Mouse (Mus musculus) cerebellum, postnatal 4 days (tissue): ENCODE measurements around the gene Sipa1.
"Not testable (repeated sequence)": the region's sequence is repeated elsewhere in the genome, so short reads cannot be mapped to it uniquely, and the experiment has no call there.

Experiments
- DNase-seq, 2 experiments: peaks; one replicate each; pipeline ENCODE4 v3.0.0; 2022; ENCODE audit warnings: low spot score in 2 of 2, mixed read lengths in 1 of 2

The Sipa1 gene

DNA sequence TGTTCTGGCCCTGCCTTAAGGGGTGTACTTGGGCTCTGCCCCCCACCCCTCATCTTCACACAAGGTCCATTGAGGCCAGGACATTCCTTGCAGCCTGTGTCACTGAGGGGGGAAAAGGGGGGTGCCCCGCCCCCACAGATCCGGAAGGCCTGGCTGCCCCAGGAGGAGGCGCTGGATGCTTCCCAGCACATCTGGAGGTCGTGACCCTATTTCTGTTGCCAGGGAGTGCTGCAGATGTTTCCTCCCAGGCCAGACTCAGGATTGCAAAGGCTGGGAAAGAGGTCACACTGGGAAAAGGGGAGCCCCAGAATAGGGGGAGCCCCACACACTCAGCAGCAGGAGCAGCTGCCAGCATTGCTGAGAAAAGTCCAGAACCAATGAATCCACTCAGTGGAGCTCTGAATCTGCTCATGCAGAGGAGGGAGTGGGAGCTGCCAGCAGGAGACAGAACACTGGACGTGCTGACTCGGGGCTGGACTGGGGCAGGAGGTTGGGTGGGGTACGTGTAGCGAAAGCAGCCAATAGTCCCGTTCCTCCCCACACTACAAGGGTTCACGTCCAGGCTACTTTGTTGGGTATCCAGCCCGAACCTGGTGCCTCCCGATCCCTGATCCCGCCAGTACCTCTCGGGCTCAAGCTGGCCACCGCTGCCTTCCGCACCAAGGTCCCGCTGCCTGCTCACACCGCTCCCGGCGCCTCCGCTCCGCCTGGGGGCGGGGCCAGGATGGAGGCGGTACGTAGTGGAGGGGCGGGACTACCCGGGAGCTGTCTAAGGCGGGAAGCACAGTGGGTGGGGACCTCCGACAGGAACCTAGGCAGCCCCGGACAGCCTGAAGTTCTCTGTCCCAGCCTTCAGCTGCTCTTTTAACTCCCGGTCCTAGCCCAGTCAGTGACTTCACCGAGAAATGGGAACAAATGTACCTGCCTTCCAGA lies at the start of gene Sipa1:
Gene Sipa1, minus strand, starts transcription at position 727 of the 933 bp plus-strand sequence.
- peak; percentile 60 to 73 for DNase-seq

DNA sequence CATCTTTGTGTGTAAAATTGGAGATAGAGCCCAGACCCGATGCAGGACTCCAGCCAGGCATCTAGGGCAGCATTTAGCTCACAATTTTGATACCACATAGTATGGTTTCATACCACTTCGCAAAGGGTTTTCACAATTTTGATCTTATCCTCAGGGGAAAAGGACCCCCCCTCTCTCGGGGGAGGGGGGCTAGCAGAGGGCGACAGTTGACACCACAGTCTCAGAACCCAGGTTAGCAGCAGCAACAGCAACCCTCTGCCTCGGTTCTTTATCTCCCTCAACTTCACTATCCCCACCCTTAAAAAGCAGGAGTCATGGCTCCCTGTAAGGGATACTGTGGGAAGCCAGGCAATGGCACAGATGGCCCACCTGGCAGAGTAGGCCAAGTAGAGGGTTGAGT lies 49.7 kb upstream of the Sipa1 start:
- no peak for DNase-seq

DNA sequence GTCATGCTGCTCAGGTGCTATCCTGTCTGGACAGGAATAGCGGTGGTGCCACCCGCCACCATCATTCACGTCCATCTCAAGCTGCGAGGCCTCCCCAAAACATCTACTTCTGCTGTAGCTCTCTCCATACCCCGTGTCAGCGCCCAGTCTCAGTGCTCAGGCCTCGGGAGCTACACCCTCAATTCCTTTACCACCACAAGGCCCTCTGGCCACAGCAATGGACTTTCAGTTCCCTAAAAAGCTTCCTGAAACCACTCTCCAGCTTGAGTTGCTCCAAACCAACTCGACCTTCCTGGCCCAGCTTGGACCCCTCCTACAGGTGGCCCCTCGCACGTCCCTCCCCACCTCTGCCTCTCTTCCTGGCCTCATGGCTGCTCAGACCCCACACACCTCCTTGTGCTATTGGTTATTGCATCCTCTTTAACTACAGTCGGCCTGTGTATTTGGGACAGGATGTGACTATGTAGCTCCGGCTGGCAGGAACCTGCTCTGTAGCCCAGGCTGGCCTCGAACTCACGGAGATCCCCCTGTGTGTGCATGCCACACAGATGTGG lies 48.5 kb upstream of the Sipa1 start:
- no peak for DNase-seq

DNA sequence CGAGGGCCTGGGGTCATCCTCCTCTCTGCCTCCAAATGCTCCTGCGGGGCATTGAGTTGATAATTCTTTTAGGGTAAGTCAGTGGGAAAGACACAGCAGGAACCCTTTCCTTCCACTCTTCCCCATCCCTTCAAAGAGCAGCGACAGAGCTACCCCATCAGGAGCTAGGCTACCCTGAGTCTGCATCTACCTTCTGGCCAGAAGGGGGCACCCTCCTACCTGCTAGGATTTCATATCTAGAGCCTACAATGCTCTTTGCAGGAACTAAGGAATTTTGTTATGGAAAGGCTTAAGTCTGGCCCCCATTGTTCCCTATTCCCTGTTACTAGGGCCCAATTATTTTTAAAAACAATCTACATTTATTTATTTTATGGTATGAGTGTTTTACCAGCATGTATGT lies 47.7 kb upstream of the Sipa1 start:
- DNase-seq, result peak in 1 of 2 experiments; percentile 65

DNA sequence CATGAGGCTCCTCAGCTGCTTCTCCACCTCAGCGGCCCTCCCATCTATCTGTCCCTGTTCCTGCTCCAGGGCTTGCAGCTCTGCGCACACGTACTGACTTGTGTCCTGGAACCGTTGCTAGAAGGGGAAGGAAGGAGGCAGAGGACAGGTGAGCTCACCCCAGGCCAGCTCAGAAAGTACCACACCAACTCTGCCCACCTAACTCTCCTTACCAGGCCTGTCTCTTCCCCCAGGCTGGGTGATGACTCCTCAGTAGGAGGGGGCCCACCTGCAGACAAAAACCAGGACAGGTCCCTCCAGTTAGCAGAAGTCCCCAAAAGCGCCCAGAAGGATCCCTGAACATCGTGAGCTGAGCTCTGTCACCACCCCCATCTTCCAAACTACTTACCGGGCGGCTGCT lies 47.1 kb upstream of the Sipa1 start:
- no peak for DNase-seq

DNA sequence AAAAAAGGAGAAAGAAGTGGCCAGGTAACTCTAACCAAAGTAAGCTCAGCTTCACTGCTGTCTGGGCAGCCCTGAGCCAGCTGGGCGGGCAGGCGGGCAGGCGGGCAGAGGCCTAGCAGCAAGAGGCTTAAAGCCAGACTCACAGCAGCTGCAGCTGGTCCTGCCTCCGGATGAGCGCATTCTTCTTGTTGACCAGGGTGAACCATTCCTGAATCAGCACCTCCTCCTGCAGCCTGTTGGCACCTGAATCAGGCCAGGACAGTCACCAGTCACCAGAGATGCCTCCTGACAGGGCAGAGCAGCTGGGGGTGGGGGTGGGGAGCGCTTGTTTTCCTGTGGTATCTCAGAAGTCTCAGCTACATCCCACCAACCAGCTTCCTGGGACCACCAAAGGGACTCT lies 46.6 kb upstream of the Sipa1 start:
- no peak for DNase-seq

DNA sequence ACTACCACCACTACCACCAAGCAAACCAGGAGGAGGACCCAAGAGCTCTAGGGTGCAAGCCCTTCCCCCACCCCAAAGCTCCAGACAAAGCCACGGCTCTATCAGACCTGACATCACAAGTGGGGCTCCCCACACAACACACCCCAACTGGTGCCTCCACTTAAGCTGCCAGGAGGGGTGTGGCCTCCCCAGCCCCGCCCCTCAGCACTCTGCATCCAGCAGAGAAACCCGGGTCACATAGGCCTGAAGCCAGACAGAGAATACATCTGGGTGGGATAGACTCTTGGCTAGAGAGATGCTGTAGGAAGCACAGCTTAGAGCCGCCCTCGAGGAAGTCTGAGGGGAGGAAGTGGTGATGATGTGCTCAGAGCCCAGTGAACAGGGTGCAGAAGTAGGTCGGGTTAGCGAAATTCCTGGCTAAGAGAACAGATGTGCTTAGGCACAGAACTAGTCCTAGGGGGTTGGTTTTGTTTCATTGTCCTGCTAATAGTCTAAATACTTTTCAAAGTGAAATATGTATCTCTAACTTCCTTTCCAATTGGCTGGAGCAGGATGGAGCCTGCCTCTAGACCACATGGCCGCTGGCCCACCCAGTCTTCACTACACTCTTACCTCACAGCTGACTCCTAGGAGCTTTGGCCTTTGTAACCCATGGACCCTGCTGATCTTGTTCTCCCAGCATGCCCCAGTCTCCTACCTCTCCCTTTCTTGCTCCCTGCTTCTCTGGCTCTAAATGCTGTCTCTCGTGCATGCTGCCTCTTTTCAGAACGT lies 41.5 kb upstream of the Sipa1 start:
- DNase-seq, result no peak

DNA sequence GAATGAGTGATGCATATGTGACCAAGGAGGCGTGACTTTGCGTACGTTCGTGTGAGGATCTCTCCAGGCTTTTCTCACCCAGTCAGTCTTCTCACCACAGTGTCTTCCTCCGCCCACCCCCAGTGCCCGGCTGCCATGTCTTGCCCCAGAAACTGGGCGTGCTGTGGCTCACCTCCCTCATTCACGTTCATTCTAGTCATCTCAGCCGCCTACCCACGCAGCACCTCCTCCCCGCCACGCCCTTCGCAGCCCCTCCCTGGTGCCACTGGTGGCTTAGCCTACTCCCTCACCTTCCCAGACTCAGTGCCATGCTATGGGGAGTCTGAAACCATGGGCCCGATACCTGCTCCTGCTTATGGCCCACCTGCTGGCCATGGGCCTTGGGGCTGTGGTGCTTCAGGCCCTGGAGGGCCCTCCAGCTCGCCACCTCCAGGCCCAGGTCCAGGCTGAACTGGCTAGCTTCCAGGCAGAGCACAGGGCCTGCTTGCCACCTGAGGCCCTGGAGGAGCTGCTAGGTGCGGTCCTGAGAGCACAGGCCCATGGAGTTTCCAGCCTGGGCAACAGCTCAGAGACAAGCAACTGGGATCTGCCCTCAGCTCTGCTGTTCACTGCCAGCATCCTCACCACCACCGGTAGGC lies 40.8 kb upstream of the Sipa1 start, which contains the start of gene Kcnk7:
Gene Kcnk7, plus strand, starts transcription at position 205 of the 638 bp plus-strand sequence.
- DNase-seq, result no peak

DNA sequence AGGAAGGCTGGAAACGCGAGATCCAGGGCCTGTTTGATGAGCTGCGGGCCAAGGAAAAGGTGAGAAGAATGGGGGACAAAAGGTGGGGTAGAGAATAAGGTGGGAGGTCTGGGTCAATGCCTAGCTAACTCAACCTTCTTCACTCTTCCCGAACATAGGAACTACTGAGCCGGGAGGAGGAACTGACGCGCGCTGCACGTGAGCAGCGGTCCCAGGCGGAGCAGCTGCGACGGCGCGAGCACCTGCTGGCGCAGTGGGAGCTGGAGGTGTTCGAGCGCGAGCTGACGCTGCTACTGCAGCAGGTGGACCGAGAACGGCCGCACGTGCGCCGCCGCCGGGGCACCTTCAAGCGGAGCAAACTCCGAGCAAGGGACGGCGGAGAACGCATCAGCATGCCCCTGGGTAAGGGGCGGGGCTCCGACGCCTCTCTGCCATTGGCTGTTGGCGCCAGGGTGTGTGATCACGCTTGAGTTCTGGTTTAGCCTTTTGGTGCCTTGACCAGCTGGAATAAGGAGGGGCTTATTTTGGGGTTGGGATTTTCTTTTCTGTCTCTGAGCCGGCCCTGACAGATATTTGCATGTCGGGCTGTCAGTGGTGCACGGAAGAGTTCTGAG lies 32.4 kb upstream of the Sipa1 start:
- no peak for DNase-seq

DNA sequence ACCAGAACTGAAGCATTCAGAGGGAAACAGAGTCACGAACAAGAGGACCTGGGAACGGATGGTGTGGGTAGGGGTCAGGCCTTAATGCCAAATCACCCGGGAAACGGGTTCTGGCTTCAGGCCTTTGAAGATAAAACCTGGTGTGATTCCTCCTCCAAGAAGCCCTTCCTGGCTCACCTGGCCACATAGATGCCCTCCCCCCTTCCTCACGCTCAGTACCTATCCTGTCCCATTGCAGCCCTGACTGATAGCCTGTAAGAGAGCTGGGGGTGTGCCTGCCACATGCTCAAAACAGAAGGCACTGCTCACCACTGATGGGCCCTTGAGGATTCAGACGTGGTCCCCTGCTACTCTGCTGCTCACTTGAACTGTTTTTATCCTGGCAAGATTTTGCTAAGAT lies 30.3 kb upstream of the Sipa1 start:
- DNase-seq, result no peak

DNA sequence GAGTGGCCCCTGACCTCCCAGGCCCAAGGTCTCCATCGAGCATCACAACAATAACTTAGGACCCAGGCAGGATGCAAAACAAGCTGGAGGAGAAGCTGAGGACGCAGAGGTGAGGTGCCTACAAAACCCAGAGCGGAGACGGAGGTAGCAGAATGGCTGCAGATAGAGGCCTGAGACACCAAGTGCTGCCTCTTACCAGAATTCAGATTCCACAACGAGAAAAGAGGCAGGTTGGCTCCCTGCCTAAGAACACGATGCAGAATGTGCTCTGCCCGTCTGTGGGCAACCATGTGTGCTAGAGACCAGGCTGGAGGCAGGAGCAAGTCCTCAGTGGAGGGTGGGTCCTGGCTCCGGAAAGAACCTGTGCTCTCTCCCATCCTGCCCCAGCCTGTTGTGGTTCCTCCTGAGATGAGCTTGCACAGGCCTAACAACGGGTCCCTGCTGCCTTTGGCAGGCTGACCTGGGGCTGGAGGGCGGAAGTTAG lies 29.4 kb upstream of the Sipa1 start:
- no peak for DNase-seq

DNA sequence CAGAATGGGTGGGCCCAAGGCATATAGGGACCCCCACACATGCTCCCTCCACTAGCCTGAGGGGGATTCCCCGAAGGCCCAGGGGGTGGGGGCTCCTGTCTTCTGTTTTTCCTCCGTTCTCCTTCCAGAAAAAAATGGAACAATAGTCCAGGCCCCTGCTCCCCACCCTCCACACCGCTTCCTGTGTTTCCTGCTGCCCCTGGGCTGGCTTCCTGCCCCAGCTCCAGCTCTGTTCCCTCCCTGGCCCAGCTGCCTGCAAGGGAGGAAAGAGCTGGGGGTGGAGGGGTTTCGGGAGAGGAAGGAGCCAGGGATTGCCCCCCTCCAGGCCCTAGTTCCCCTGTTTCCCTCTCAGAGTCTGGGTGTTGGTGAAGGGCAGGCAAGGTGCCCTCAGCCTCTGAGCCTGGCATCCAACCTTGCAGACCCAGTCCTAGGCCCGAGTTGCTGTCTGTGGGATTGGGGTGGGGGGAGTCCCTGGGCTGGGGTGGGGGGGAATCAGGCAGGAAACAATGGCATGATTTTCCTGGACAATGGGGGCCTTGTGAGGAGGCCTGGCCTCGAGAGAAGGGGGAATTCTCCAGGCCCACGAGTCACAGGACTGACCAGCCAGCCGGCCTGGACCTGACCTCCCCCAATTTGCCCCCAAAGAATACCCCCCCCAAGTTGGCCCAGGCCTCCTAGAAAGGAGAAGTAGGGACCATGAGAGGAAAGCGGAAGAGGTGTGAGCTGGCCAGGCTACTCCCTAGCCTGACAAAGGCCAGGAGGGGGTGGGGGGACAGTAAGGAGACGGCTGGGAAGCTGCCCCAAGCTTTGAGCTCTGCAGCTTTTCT lies 28.8 kb upstream of the Sipa1 start:
- no peak for DNase-seq

DNA sequence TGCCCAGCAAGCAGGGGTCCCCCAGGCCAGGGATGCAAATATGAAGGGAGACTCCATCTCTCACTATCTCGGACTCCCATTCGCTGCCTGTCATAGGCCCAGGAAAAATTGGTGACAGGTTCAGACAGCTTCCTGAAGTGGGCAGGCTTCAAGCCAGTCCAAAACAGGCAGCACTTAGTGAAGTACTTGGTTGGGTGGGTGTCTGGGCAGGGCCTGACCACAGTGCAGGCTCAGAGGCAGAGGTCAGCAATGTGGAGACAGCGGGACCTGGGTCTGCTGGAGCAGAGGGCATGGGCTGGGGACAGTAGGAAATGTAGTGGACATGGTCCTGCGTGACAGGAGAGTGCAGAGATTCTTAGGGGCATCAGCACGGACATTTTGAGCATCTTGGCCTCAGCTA lies 28.1 kb upstream of the Sipa1 start:
- no peak for DNase-seq

DNA sequence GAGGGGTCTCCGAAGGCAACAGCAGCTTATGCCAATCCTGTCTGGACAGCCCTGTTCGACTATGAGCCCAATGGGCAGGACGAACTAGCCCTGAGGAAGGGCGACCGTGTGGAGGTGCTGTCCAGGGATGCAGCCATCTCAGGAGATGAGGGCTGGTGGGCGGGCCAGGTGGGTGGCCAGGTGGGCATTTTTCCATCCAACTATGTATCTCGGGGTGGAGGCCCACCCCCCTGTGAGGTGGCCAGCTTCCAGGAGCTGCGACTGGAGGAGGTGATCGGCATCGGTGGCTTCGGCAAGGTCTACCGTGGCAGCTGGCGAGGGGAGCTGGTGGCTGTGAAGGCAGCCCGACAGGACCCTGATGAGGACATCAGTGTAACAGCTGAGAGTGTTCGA lies 26.8 kb upstream of the Sipa1 start:
- DNase-seq, result peak in 1 of 2 experiments; percentile 27

DNA sequence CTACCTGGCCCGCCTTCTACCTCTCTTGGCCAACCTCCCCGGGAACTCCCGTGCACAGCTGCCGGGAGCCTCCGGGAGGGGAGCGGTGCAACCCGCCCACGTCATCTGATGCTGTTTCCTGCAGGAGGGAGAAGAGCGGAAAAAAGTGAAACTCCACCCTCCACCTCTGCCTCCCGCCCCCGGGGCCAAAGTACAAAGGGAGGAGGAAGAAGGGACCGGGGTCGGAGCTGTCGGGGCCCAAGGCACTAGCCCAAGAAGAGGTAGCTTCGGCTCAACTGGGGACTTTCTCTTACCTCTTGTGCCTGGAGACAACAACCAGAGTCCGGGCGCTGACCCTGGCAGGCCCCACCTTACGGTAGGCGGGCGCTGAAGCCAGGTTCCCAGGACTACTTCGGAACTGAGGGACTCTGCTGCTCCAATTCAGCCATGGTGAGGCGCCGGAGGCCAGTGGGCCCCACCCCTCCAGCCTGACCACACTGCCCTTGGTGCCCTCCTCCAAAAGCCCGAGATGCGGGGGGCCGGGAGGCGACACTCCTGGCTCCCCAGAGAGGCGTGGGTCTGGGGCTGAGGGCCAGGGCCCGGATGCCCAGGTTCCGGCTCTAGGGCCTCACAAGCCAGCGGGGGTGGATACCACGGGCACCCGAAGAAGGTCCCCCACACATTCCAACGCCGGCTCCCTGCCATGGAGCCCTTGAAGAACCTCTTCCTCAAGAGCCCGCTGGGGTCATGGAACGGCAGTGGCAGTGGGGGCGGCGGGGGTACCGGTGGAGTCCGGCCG lies 26.2 kb upstream of the Sipa1 start:
- DNase-seq, result peak in 1 of 2 experiments; percentile 52

DNA sequence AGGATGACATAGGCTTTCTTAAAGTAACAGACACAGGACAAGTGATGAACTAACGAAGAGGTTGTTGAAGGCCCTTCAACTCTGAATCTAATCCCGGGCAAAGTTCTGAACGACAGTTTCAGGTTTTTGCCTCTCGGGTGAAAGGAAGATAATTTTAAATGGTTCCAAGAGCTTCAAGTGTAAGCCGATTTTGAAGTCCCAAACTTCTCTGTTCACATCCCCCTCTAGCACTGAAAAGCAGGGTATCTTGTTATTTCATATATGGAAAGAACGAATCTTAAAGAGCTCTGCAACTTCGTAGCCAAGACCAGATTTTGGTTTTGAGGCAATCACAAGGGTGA lies 25.6 kb upstream of the Sipa1 start:
- no peak for DNase-seq

DNA sequence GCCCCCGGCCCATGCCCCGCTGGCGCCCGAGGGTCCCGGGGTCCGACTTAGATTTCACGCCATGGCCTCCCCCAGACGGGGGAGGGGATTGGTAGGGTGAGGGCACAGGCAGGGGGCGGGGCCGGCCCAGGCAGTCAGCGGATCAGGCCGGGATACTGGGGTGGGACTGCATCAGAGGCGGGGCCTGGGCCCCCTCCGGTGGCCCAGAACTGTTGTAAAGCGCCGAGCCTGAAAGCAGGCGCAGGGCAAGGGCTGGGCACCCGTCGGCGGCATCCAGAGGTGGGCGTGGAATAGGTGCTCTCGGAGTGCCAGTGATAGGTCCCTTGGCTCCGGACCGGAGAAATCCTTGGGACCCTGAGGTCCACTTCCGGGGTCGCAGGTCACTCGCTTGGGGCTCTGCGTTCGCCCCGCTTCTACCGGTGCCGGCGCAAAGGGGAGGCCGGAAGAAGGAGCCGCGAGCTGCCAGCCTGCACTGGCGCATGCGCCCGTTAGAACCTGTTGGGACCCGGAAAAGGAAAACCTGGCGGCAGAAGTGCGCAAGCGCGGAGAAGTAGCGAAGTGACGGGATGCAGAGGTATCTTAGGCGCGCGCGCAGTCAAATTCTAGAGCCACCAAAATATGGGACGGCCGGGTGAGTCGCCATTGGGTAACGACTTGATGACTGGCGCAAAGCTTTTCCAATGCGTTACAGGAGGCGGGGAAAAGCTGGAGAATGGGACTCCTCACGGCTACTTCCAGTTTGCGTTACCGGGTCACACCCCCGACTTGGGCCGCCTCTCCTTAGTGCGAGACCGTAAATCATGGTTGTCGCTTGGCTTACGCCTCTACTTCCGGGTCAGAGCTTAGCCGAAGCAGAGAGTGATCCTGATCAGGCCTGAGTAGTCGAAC lies 24.9 kb upstream of the Sipa1 start, which contains the start of the genes Map3k11 and Pcnx3:
Gene Map3k11, plus strand, starts transcription at position 543 of the 888 bp plus-strand sequence.
Gene Pcnx3, minus strand, starts transcription at position 709 of the 888 bp plus-strand sequence.
- DNase-seq, result peak; percentile 87 to 94

DNA sequence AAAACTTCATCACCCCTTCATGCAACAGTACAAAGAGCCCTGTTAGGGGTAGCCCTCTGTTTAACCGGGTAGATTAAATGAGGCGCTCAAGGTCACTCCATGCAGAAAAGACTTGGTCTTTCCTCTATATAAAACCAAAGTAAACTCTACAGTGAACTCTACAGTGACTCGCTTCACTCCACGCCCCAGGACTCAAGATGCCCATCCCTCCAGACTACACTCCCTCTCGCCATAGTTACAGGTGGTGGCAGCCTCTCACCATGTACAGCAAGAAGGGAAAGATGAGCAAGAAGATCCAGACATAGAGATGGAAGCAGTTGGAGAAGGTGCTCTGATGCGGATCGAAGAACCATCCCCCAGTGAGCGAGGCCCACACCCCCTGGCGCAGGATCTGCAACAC lies 24.2 kb upstream of the Sipa1 start:
- DNase-seq, result no peak

DNA sequence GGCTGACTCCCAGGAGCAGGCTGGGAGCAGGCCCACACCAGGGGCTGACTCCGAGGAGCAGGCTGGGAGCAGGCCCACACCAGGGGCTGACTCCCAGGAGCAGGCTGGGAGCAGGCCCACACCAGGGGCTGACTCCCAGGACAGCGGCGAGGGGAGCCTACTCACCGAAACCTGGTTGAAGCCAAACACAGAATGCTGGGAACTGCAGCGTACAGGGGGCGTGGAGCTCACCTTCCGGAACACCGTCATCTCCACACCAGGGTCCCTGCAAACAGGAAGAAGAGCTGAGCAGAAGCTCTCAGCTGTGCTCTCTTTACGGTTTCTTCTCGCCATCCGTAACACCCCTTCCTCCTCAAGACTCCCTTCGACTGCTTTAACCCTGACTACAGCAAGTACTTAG lies 23.4 kb upstream of the Sipa1 start:
- DNase-seq, result not testable (repeated sequence)
